Mouse (Mus musculus) cortical plate, adult 2 months (tissue): ENCODE measurements around the gene Trappc5.

Experiments used
- CTCF ChIP-seq: fragments of 200-500 bp; IDR thresholded peaks from 2 replicates; pipeline ENCODE4 v1.5.1; 2011; ENCODE audit warnings: mild to moderate bottlenecking, control low read depth, low read length; ENCODE audit not compliant: insufficient read depth; ENCODE audit errors: extremely low read depth
- POLR2A ChIP-seq: fragments of 200-500 bp; IDR thresholded peaks from 2 replicates; pipeline ENCODE4 v1.6.1; 2011; ENCODE audit warnings: mild to moderate bottlenecking, low read length, control low read depth; ENCODE audit not compliant: insufficient read depth; ENCODE audit errors: extremely low read depth

DNA sequence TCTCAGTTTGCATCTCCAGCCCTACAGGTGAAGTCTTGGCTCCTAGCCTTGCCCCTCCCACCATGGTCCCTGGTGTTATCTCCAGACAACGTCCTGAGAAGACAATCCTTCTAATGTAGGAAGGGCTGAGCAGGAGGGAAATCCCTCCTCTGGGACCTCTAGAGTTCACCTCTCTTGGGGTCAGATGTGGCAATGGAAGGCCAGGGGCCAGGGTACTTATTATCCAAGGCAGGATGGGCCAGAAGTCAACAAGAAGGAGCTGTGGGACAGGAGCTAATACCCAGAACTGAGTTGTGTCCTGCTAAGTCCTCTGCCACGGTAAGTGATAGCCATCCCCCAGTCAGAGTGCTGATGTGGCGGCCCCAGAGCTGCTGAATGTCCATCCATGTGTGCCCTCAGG lies 20.6 kb upstream of the Trappc5 start, which contains the start of gene Retn:
- TF ChIP-seq POLR2A (no peak), CTCF (no peak)
